Mouse (Mus musculus) thymus, postnatal 10 days (tissue): Measurements from ENCODE around the gene Ncf1.

Experiments used
- DNase-seq, 2 experiments: peaks; one replicate each; pipeline ENCODE4 v3.0.0; 2021; ENCODE audit warnings: low spot score in 2 of 2

Ncf1 gene

DNA sequence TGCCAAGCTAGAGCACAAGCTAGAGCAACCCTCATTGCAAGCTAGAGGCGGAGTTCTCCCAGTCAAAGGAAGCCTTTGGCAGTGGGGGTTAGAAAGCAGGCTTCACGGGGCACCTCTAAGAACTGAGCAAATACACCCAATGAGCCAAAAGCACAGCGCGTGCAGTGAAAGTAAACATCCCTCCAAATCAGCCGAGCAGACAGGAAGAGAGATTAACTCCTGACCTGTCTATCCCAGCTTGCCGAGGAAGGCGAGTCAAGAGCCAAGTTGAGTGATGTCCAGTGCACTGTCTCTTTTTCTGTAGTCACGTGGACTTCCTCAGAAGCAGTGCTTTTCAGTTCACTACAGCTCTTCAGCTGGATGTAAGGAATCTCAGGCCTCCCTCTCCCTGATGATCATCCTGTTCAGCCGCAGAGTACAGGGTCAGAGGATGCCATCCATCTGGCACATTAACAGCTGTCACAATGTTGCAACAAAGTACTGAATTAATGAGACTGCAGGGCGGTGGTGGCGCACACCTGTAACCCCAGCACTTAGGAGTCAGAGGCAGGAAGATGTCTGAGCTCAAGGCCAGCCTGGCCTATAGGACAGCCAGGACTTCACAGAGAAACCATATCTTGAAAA lies 19.4 kb downstream of the Ncf1 start:
- DNase-seq: no peak

DNA sequence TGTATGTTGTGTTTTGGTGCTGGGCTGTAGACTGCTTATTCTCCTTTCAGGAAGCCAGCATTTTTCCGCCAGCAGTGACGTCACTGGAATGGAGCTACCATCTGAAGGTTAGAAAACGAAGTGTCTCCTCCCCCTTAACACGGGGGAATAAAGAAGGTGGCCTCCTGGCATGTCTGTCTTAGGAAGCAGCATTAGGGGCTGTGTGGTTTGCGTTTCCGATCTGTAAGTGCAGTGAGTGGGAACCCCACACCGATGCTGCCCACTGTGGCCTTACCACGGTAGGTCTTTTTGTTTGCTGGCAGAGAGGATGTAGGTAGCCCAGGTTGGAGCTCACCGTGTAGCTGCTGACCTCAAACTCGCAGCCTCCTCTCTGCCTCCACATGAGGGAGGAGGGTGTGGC lies 22.7 kb downstream of the Ncf1 start:
- DNase-seq: no peak

GRCm38 (mm10) chr5:134193664-134194063 lies 35.8 kb downstream of the Ncf1 start:
- no peak for DNase-seq

DNA sequence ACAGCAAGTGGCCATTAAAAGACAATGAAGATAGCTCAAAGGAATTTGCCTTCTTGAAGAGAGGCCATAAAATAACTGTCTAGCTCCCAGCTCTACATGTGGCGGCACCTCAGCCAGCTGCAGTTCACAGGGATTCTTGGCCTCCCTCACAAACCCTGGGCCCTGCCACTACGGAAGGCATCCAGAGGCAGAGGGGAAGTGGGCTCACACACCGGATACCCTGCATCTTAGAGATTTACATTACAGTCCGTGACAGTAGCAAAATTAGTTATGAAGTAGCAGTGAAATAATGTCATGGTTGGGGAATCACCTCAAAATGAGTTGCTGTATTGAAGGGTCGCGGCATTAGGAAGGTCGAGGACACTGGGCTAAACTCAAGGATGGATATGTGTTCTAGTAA lies 40.9 kb downstream of the Ncf1 start:
- peak in 1 of 2 experiments; percentile 34 for DNase-seq

DNA sequence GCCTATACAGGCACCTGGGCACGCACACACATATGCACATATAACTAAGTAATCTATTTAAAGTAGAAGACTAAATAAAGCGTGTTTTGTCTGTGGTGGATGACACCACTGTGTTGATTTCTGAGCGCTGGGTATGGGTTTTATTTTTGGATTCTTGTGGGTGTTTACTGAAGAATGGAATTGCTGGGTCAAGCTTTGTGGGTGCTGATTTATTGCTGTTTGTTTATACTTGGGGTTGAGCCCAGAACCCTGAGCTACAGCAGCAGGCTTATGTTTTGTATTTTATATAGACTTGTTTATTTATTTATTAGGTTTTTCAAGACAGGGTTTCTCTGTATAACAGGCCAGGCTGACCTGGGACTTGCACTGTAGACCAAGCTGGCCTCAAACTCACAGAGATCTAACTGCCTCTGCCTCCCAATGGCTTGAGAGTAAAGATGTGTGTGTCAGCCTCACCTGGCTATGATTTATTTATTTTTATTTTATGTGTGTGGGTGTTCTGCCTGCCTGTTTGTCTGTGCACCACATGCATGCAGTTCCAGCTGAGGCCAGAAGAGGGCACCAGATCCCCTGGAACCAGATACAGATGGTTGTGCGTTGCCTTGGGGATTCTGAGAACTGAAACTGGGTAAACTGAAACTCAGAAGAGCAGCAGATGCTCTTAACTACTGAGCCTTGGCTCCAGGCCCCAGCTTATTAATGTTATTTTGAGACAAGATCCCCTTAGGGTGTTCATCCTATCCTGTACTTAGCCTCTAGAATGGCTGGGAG lies 42.3 kb downstream of the Ncf1 start:
- peak; percentile 51 to 70 for DNase-seq

GRCm38 (mm10) chr5:134186059-134186458 lies 43.4 kb downstream of the Ncf1 start:
- DNase-seq: no peak

GRCm38 (mm10) chr5:134183880-134184808 lies 45.3 kb downstream of the Ncf1 start, which contains the start of gene Gtf2ird2:
Gene Gtf2ird2, plus strand, starts transcription at chr5:134184019.
- DNase-seq: peak; percentile 99 to 100

- DNase-seq: no peak
These were observed 46.3 kb downstream of the Ncf1 start for GRCm38 (mm10) chr5:134183162-134183561.

DNA sequence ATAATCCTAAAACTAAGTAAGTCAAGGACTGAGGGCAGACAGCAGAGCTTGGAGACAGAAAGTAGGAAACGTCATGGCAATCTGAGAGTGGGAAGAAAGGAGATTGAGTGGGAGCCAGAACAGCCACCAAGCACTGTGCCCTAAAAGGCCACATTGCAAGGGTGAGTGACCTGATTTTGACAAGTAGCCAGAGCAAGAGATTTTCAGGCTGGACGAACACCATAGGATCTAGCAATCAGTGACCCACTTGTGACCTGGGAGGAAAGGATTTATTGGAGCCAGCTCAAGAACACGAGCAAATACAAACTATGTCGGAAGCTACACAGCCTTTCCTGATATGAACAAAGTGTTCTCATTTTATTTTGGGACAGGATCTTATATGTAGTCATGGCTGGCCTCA lies 46.7 kb downstream of the Ncf1 start:
- no peak for DNase-seq

GRCm38 (mm10) chr5:134182172-134182571 lies 47.3 kb downstream of the Ncf1 start:
- DNase-seq: no peak

- peak; percentile 78 to 86 for DNase-seq
These were observed 49.6 kb downstream of the Ncf1 start for GRCm38 (mm10) chr5:134179871-134180270.

- DNase-seq: no peak
These were observed 50.9 kb downstream of the Ncf1 start for GRCm38 (mm10) chr5:134178536-134178935.

DNA sequence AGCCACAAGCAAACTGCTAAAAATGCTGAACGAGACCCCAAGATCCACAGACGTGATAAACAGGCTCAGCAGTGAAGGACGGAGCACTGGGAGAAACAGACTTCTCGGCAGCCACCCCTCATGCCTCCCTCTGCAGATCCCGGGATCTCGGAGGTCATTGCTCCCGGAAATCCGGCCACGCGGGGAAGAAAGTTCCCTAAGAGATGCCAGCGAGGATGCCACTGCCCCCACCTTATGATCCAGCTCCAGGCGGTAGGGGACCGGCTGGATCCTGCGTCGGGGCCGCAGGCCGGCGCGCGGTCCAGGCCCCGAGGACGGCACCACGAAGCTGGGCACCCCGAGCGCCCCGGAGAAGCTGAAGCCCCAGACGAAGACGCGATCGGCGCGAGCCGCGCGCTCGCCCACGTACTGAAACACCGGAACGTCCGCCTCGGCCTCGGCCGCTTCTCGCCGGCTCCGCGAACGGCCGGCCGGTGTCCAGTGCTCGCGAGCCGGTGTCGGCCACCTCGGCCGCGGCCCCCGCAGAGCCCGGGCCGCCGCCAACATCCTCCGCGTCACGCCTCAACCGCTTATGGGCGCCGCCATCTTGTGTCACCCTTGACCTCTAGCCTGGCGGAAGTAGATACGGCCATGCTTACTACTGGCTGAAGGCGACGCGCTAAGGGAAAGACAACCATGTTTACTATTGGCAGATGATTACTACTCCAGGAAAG lies 53.1 kb downstream of the Ncf1 start, which contains the start of gene Rcc1l:
Gene Rcc1l (minus strand): TSS at position 606 of the 713 bp plus-strand sequence.
- peak; percentile 70 to 77 for DNase-seq

DNA sequence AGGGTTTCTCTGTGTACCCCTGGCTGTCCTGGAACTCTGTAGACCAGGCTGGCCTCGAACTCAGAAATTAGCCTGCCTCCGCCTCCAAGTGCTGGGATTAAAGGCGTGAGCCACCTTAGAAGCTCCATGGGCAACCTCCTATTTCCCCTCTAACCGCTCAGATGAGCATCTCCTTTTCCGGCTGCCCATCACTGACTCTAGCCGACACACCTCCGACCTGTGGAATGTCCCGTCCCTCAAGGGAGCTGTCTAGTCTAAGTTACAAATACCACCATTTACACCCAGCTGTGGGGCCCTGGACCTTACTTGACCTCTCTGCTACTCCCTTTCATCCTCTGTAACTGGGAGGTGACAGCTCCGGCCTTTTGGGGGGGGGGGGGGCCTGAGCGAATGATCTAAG lies 53.7 kb downstream of the Ncf1 start:
- no peak for DNase-seq

DNA sequence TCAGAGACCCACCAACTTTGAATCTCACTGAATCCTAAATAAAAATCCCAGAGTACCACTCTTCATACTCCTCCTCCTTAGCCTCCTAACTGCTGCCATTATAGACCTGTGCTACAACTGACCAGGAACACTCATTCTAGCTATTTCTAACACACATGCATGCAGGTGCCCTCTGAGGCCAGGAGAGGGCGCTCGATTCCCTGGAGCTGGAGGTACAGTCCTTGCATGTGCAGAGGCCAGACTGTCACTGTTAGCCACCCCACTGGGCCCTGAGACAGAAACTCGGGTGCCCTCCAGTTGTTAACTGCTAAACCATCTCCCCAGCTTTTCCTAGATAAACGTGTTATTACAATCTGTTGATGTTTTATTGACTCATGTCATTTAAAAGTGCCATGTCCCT lies 56.2 kb downstream of the Ncf1 start:
- peak in 1 of 2 experiments; percentile 57 for DNase-seq

DNA sequence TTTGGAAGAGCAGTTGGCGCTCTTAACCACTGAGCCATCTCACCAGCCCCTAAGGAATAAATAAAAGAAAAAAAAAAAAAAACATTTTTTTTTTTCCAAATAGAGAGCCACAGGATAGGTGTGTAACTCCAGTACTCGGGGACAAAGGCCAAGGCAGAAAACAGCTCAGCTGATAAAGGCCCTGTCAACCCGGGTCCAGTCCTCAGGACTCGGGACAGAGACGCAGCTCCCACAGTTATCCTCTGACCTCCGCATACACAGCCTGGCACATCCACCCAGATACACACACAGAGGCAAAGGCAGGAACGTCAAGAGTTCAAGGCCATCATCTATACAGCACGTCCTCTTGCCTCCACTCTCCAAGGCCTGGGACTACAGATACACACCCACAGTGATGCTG lies 59.3 kb downstream of the Ncf1 start:
- no peak for DNase-seq
